Mouse (Mus musculus) splenic B cell, adult 2 months (primary cell): ENCODE data around the gene Tfap2b.

Experiments
- DNase-seq: peaks from one replicate; pipeline ENCODE4 v3.0.0-alpha.2; 2011; ENCODE audit warnings: low read depth, low spot score
- H3K27me3 ChIP-seq: 2 replicates; pipeline ENCODE4 v1.6.1; 2012; ENCODE audit warnings: mild to moderate bottlenecking, low read length, moderate library complexity, mixed read lengths; ENCODE audit not compliant: control insufficient read depth, poor library complexity, insufficient read depth, severe bottlenecking
- H3K36me3 ChIP-seq: 2 replicates; pipeline ENCODE4 v1.6.1; 2012; ENCODE audit warnings: mild to moderate bottlenecking, low read length, moderate library complexity, mixed read lengths; ENCODE audit not compliant: control insufficient read depth, poor library complexity, insufficient read depth, severe bottlenecking

The Tfap2b gene

DNA sequence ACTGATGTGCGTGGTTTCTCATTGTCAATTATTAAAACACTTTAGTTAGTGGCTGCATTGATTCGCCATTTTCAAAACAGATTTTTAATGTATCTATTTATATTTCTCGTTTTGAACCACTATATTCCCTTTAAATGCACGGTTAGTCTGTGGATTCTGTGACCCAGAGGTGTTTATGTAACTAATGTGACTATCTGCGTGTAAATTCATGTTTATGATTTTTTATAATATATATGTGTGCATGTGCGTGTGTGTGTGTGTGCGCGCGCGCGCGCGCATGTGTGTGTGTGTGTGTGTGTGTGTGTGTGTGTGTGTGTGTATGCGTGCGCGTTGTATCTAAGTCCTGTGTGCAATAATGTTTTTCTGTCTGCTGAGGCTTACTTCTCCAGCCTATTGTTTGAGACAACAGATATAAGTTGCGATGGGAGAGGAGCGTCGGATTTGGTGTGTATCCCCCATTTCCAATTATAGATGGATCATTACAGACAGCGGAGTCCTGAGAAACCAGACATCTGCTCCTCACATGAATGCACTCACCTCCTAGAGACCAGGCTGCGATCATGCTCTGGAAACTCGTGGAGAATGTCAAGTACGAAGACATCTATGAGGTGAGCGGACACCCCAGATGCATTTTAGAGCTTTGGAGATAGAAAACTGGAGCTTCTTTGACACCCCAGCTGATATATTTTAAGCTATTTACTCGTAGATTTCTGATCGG lies at the start of gene Tfap2b:
Gene Tfap2b, plus strand, starts transcription at position 274 of the 718 bp plus-strand sequence.
- H3K27me3 ChIP-seq, result no peaks in the 10 kb centered on the region
- no peak for DNase-seq
- no peaks in the 10 kb centered on the region for H3K36me3 ChIP-seq

- no peaks in the 10 kb centered on the region for H3K27me3 ChIP-seq
- no peaks in the 10 kb centered on the region for H3K36me3 ChIP-seq
- no peak for DNase-seq
Observed at GRCm38 (mm10) chr1:19178742-19179397, 29.8 kb upstream of the Tfap2b start.

DNA sequence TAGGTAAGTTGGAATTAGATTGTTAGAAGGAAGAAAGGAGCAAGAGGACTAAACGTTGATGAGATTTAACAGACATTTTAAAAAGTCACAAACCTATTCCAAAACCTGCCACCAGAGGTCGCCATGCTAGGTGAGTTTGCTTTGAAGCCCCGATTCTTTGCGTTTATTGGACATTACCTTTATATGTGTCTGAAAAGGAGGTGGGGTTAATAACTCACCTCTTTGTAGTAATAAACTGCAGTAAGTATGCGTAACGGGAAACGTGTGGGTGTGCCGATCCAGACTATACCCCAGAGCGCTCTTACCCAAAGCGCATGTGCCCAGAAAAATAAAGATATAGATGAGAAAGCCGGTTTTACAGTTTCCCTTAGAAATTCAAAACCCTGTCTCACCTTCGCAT lies 3.1 kb upstream of the Tfap2b start:
- no peak for DNase-seq
- Histone ChIP-seq H3K36me3 (no peaks in the 10 kb centered on the region), H3K27me3 (no peaks in the 10 kb centered on the region)

DNA sequence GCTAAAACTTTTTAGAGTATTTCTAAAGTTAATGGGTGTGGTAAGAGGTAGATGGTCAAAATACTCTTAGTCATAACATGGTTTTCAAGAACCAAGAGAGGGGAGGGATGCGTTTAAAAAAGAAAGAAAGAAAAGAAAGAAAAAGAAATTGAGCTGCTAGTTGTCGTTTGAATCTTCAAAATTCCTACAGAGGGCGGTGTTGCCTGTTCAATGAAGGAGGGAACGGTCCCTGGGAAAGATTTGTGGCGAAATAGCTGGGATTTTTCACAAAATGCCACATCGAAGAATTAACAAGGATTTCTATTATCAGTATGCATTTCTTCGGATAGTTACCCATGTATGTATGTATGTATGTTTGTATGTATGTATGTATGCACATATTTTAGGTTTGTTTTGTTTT lies 2.5 kb upstream of the Tfap2b start:
- Histone ChIP-seq H3K27me3 (no peaks in the 10 kb centered on the region), H3K36me3 (no peaks in the 10 kb centered on the region)
- no peak for DNase-seq

DNA sequence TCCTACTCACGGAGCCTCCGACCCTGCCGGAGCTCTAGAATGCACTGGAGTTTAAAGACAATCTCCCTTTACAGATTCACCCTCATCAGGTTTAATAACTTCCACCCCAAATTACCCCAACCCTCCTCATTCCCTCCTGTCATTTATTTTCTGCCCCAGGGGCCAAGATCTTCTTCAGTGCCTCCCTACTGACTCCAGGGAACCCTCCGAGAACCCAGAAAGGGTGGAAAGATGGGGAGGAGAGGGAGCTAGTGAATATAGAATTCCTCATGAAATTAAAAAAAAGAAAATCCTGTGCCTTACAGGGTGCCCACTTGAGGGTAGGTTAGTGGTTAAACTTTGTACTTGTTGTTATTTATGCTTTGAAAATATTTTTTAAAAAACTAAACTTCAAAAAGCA lies 1.1 kb upstream of the Tfap2b start:
- H3K36me3 ChIP-seq, result no peaks in the 10 kb centered on the region
- no peak for DNase-seq
- no peaks in the 10 kb centered on the region for H3K27me3 ChIP-seq

- Histone ChIP-seq H3K27me3 (no peaks in the 10 kb centered on the region), H3K36me3 (no peaks in the 10 kb centered on the region)
- DNase-seq, result no peak
Observed at GRCm38 (mm10) chr1:19209359-19209745, 638 bp downstream of the Tfap2b start.

- Histone ChIP-seq H3K27me3 (no peaks in the 10 kb centered on the region), H3K36me3 (no peaks in the 10 kb centered on the region)
- no peak for DNase-seq
Observed at GRCm38 (mm10) chr1:19209776-19210175, 1.1 kb downstream of the Tfap2b start.

DNA sequence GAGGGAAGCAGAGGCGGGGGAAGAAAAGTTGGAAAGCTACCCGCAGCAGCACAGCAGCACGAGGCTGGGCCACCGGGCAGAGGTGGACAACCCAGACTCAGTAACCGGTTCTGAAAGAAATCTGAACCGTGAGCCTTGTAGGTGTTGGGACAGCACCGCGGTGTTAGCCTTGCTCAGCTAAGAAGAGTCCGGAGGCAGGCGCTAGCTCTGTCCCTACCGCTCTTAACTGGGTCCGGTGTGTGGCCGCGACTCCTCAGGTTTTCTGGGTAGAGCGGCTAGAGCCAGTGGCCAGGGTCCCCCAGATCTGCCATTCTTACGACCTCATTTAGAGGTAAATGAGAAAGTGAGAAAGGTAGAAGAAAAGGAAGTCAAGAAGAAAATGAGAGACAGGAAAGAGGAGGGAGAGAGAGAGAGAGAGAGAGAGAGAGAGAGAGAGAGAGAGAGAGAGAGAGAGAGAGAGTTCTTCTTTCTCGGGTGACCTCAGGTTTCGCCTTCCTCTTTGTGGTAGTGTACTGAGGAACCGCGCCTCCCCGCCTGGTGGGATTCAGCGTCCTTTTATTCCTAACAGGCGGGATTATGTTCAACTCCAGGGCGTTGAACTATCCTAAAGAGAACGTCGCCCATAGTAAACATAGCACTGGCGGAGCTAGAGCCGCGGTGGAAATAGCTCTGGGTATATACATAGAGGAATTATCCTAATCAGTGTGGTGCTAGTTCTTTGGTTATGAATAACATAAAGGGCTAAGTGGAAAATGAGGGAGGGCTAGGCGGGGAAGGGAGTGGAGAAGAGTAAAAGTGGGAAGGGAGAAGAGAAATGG lies 1.7 kb downstream of the Tfap2b start:
- no peaks in the 10 kb centered on the region for H3K36me3 ChIP-seq
- DNase-seq, result no peak
- no peaks in the 10 kb centered on the region for H3K27me3 ChIP-seq

GRCm38 (mm10) chr1:19211033-19211405 lies 2.3 kb downstream of the Tfap2b start:
- DNase-seq, result no peak
- no peaks in the 10 kb centered on the region for H3K27me3 ChIP-seq
- no peaks in the 10 kb centered on the region for H3K36me3 ChIP-seq

DNA sequence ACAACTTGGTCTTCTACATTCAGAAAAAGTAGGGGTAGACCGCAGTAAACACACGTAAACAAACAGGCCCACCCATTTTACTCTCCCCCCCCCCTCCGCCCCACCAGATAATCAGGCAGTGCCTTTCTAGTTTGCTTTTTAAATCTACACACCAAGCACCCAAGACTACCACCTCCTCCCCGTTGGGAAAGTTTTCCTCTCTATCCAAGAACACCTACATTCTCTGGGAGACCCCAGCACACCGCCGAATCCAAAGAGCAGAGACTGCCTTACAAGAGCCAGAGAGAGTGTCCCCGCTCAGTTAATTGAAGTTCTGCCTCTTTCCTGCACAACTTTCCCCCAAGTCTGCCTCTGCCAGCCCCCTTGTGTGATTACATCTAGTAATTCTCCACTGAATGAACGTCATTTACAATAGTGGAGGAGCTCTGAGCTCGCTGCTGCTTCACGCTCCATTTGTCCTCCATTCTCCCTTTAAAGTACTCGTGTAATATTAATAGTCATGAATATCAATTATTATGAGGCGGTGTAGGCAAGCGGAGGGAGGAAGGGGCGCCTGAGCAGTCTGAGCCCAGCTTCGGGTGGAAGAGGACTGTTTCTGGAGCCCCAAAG lies 2.9 kb downstream of the Tfap2b start:
- no peaks in the 10 kb centered on the region for H3K27me3 ChIP-seq
- no peak for DNase-seq
- H3K36me3 ChIP-seq, result no peaks in the 10 kb centered on the region

GRCm38 (mm10) chr1:19212691-19213090 lies 4.0 kb downstream of the Tfap2b start:
- no peaks in the 10 kb centered on the region for H3K27me3 ChIP-seq
- no peak for DNase-seq
- H3K36me3 ChIP-seq, result no peaks in the 10 kb centered on the region

DNA sequence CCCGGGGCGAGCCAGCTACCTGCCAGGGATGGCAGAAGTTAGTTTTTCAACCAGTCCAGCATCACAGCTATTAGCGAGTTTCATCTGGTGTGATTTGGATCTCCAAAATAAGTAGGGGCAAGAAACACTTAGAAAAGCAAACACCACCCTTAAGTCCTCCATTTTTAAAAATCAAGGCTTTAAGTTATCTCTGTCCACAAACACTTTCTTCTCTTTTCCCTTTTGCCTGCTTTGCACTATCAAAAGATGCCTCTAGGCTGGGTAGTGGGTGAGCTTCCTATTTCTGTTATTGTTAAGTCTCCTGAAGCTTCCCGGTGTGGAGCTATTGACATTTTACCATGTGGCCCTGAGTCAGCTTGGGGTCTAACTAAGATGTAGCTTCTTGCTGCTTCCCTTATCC lies 4.5 kb downstream of the Tfap2b start:
- H3K27me3 ChIP-seq, result no peaks in the 10 kb centered on the region
- no peak for DNase-seq
- H3K36me3 ChIP-seq, result no peaks in the 10 kb centered on the region

- H3K36me3 ChIP-seq, result no peaks in the 10 kb centered on the region
- no peaks in the 10 kb centered on the region for H3K27me3 ChIP-seq
- DNase-seq, result no peak
Observed at GRCm38 (mm10) chr1:19213851-19214395, 5.2 kb downstream of the Tfap2b start.

- no peaks in the 10 kb centered on the region for H3K36me3 ChIP-seq
Observed at GRCm38 (mm10) chr1:19217391-19217790, 8.7 kb downstream of the Tfap2b start.

More at GRCm38 (mm10) chr1:19217391-19217790, 8.7 kb downstream of the Tfap2b start:
- no peak for DNase-seq
- H3K27me3 ChIP-seq, result no peaks in the 10 kb centered on the region
